Mouse (Mus musculus): ENCODE measurements around the gene Mical2.

DNA sequence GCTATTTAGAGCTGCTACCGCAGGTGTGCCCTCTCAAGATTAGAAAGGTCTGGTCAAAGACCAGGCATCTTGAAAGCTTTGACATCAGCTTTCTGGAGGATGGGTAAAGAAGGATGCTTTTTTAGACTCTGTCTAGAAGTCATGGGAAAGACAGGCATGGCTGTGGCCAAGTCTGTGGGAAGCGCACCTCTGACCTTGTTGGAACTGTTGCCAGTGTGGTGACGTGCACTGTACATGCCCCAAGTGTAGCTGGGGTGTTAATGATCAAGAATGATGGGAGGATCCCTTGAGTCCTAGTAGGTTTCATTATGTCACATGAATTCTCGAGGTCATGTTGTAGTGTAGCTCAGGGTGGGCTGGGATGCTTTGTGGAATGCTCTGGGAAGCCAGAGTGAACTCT, 127.4 kb downstream of the Mical2 start:
- TF ChIP-seq POLR2A (IDR thresholded peaks at IDR 0.05; ENCODE audit: low read depth, low read length) (no peak), CTCF (IDR thresholded peaks at IDR 0.05; ENCODE audit: borderline replicate concordance, insufficient read depth, low read length) (no peak)
